25 mouse cellular contexts compared by ENCODE assay signal in the genomic region with DNA sequence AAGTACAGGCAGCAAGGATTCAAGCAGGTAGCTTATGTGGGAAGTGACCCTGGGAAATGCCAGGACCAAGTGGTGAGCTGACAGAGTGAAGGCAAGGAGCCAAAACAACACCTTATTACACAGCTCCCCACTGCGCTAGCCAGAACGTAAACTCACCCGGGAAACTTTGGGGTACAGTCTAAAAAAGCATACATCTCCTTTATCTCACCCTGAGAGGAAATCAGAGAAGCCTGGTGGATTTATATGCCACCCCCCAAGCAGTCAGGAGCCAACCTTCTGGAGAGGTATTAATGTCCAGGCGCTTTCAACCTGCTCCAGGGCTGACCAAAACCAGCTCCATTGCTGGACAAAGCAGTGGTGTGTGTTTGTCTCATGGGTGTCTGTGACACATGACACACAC. TPM values are rescaled to one million over a fixed set of nuclear protein-coding genes. Genes with fewer than 3 reads are reported as not detected.
A peak's percentile ranks its signal among the peaks of the same experiment; 100 is the strongest.
DNase-seq lines count a peak whose midpoint lies in the region; ATAC-seq and TF ChIP-seq lines count a peak whose summit lies in the region.
"Had no signal": no experiment of that assay in that cellular context is flagged by ENCODE, and none has a peak within 500 bp of the region (broad histone marks: within the 10 kb centered on the region; RNA-seq: fewer than 3 reads in every experiment).

No protein-coding gene starts in this region.

- 0 out of 2 replicates have a peak overlapping the region, but pooled peaks have one; percentile 12 for H3K27ac ChIP-seq in hindbrain, embryonic 10.5 days
- H3K27ac ChIP-seq in hindbrain, embryonic 16.5 days (ENCODE audit: low read depth, low read length) = no peak overlapping the region
- H3K27ac ChIP-seq: embryonic facial prominence, embryonic 12.5 days; hindbrain, embryonic 14.5 days; liver, embryonic 15.5 days; neural tube, embryonic 13.5 days had no signal

- H3K36me3 ChIP-seq in hindbrain, embryonic 10.5 days = no peaks in the 10 kb centered on the region
- no peaks in the 10 kb centered on the region for H3K36me3 ChIP-seq in hindbrain, embryonic 16.5 days (ENCODE audit: control insufficient read depth, insufficient read depth, low read length)
- H3K36me3 ChIP-seq: embryonic facial prominence, embryonic 12.5 days; heart, embryonic 15.5 days; liver, embryonic 15.5 days; neural tube, embryonic 13.5 days had no signal

- H3K4me3 ChIP-seq in hindbrain, embryonic 10.5 days = no peak overlapping the region
- no peak overlapping the region for H3K4me3 ChIP-seq in hindbrain, embryonic 16.5 days (ENCODE audit: low read length)
- H3K4me3 ChIP-seq: embryonic facial prominence, embryonic 12.5 days; heart, embryonic 15.5 days; liver, embryonic 15.5 days; neural tube, embryonic 13.5 days had no signal

- TF ChIP-seq CTCF in Patski (IDR thresholded peaks at IDR 0.05) = no peak

- H3K27me3 ChIP-seq in hindbrain, embryonic 10.5 days (ENCODE audit: insufficient read depth, poor library complexity, severe bottlenecking) = peaks cover 45% of the 10 kb centered on the region
- H3K27me3 ChIP-seq in hindbrain, embryonic 16.5 days (replicated peaks; ENCODE audit: control insufficient read depth, insufficient read depth, low read length) = no peaks in the 10 kb centered on the region
- H3K27me3 ChIP-seq in Patski = no peaks in the 10 kb centered on the region
- H3K27me3 ChIP-seq: heart, embryonic 15.5 days had no signal

- no peaks in the 10 kb centered on the region for H3K9me3 ChIP-seq in hindbrain, embryonic 10.5 days
- H3K9me3 ChIP-seq in hindbrain, embryonic 16.5 days (ENCODE audit: control insufficient read depth, low read length) = no peaks in the 10 kb centered on the region
- H3K9me3 ChIP-seq: embryonic facial prominence, embryonic 12.5 days; heart, embryonic 15.5 days; liver, embryonic 15.5 days; neural tube, embryonic 13.5 days had no signal

- POLR2A ChIA-PET in Patski (lab: Charles Lee) = interaction anchor here (0.7 kb wide), 1 partner anchor 188 kb away, joined by 3 read pairs; no protein-coding TSS in a partner anchor

- no peak overlapping the region for H3K9ac ChIP-seq in hindbrain, embryonic 16.5 days (ENCODE audit: low read depth, low read length)
- H3K9ac ChIP-seq: embryonic facial prominence, embryonic 12.5 days; heart, embryonic 15.5 days; hindbrain, embryonic 14.5 days; liver, embryonic 15.5 days; lung, embryonic 14.5 days had no signal

- CTCF ChIA-PET in Patski (lab: Charles Lee) = no interaction called here

- DNase-seq in cerebellum, adult 9-10 months = peak; percentile 69
- no peak for DNase-seq in cerebellum, postnatal 4 days (ENCODE audit: low spot score in 2 of 2)
- no peak for DNase-seq in hindbrain, embryonic 10.5 days (ENCODE audit: low spot score)
- DNase-seq in Patski (ENCODE audit: low read depth, low spot score) = no peak
- peak; percentile 49 for DNase-seq in brain, adult 2 months (ENCODE audit: low read depth, low spot score)
- no peak for DNase-seq in urinary bladder, adult 18-20 months (ENCODE audit: low spot score in 2 of 2)
- DNase-seq: adrenal gland, adult 2 months; adrenal gland, postnatal 36 days; B cell, adult 2 months; gastrocnemius, postnatal 14 days; heart, postnatal 4 days; kidney, adult 11 months; lung, embryonic 14.5 days; lung, postnatal 14 days; right cerebral cortex, postnatal 4 days; thymus, adult 2 months had no signal

- 88% methylated on average over 4 of the region's 4 CpGs for WGBS in hindbrain, embryonic 10.5 days
- 93% methylated on average over 4 of the region's 4 CpGs for WGBS in hindbrain, embryonic 16.5 days

- H3K4me2 ChIP-seq in hindbrain, embryonic 16.5 days (ENCODE audit: low read length) = no peak overlapping the region
- H3K4me2 ChIP-seq: embryonic facial prominence, embryonic 12.5 days; heart, embryonic 15.5 days; hindbrain, embryonic 14.5 days; liver, embryonic 15.5 days; lung, embryonic 14.5 days; neural tube, embryonic 13.5 days had no signal

- peaks cover 56% of the 10 kb centered on the region for H3K4me1 ChIP-seq in hindbrain, embryonic 10.5 days (replicated peaks)
- no peaks in the 10 kb centered on the region for H3K4me1 ChIP-seq in hindbrain, embryonic 16.5 days (ENCODE audit: control insufficient read depth, insufficient read depth, low read depth, low read length)

- in situ Hi-C loops in Patski (cut with MboI; ENCODE audit: low pct_unique_long_range_greater_than_20kb) = no loop called here

- no peak for ATAC-seq in hindbrain, embryonic 16.5 days
- peak; percentile 20 for ATAC-seq in Patski
- ATAC-seq: activated CD4-positive, CD25-positive, alpha-beta regulatory T cell, adult 4 months; forebrain, embryonic 14.5 days; inflammation-experienced regulatory T-cells, adult 6 months had no signal

RNA-seq across cellular contexts. Expression of a gene that starts 10.3 kb away (rescaled TPM):
- polyA plus RNA-seq in hindbrain, embryonic 10.5 days (2016; fragmentation: Nextera tagmentation; extraction: Ambion mirVana) = 2.5 and 2.8 TPM in 2 replicates
- polyA plus RNA-seq in hindbrain, embryonic 16.5 days (2015; fragmentation: Nextera tagmentation; extraction: Ambion mirVana) = 10.6 and 10.7 TPM in 2 replicates
- polyA plus RNA-seq in Patski (2021) = 18.7 TPM

RNA-seq across cellular contexts. Expression of a gene that starts 12.9 kb away (rescaled TPM):
- 23.2 and 24.2 TPM in 2 replicates for polyA plus RNA-seq in hindbrain, embryonic 10.5 days (2016; fragmentation: Nextera tagmentation; extraction: Ambion mirVana)
- 15.4 and 15.7 TPM in 2 replicates for polyA plus RNA-seq in hindbrain, embryonic 16.5 days (2015; fragmentation: Nextera tagmentation; extraction: Ambion mirVana)
- polyA plus RNA-seq in Patski (2021) = 43.1 TPM

RNA-seq across cellular contexts. Expression of a gene that starts 25.3 kb away (rescaled TPM):
- polyA plus RNA-seq in hindbrain, embryonic 10.5 days (2016; fragmentation: Nextera tagmentation; extraction: Ambion mirVana) = 27.6 and 33.1 TPM in 2 replicates
- polyA plus RNA-seq in hindbrain, embryonic 16.5 days (2015; fragmentation: Nextera tagmentation; extraction: Ambion mirVana) = 14.4 and 14.5 TPM in 2 replicates
- polyA plus RNA-seq in Patski (2021) = 20.4 TPM

RNA-seq across cellular contexts. Expression of a gene that starts 34.6 kb away (rescaled TPM):
- polyA plus RNA-seq in hindbrain, embryonic 10.5 days (2016; fragmentation: Nextera tagmentation; extraction: Ambion mirVana) = 0.15 and 0.52 TPM in 2 replicates
- polyA plus RNA-seq in hindbrain, embryonic 16.5 days (2015; fragmentation: Nextera tagmentation; extraction: Ambion mirVana) = 1.9 and 2.2 TPM in 2 replicates
- 0.17 TPM for polyA plus RNA-seq in Patski (2021)

Comparison
In these comparisons a context has a peak if more than half of its experiments do, and no peak if none do; other contexts are left out.
1. DNase-seq: peak in cerebellum, adult 9-10 months (single experiment) and brain, adult 2 months (single experiment); none in cerebellum, postnatal 4 days (0 of 2), hindbrain, embryonic 10.5 days (single experiment), Patski (single experiment) and urinary bladder, adult 18-20 months (0 of 2).